Mouse (Mus musculus) olfactory bulb, adult 2 months (tissue): ENCODE data around the gene Nf1.

Experiments
- CTCF ChIP-seq: fragments of 200-500 bp; IDR thresholded peaks from 2 replicates; pipeline ENCODE4 v1.5.1; 2012; ENCODE audit warnings: low read depth, mild to moderate bottlenecking, low read length, moderate library complexity; ENCODE audit not compliant: insufficient read depth
- POLR2A ChIP-seq: fragments of 200-500 bp; IDR thresholded peaks from 2 replicates; pipeline ENCODE4 v1.6.1; 2012; ENCODE audit warnings: mild to moderate bottlenecking, low read depth, low read length, moderate library complexity; ENCODE audit not compliant: insufficient read depth

DNA sequence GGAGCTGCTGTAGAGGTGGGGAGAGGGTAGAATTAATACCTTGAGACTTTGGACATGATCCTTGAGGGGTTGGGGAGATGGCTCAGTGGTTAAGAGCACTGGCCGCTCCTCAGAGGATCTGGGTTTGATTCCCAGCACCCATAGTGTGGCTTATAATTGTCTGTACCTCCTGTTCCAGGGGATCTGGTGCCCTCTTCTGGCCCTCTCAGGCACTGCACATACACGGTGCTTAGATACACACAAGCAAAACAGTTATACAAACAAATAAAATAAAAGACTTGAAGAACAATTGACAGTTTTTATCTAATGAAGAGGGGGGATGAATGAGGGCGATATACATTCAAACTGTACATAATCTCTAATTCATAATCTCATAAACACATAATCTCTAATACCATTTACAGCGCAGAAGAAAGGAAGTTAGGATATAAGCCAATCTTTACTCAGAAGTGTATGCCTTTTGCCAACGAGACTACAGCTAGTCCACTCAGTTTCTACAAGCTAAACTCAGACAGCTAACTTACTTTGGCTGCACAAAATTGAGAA lies 2.7 kb upstream of the Nf1 start:
- TF ChIP-seq POLR2A (no peak), CTCF (no peak)
